Mouse (Mus musculus): ENCODE measurements around the gene Ispd.
A peak's percentile ranks its signal among the peaks of the same experiment; 100 is the strongest.

The Ispd gene

GRCm38 (mm10) chr12:36570414-36571095 lies 189.3 kb downstream of the Ispd start:
- no peak for DNase-seq

GRCm38 (mm10) chr12:36584828-36585227 lies 203.6 kb downstream of the Ispd start:
- no peak for DNase-seq

GRCm38 (mm10) chr12:36597539-36598250 lies 216.4 kb downstream of the Ispd start:
- DNase-seq: no peak

DNA sequence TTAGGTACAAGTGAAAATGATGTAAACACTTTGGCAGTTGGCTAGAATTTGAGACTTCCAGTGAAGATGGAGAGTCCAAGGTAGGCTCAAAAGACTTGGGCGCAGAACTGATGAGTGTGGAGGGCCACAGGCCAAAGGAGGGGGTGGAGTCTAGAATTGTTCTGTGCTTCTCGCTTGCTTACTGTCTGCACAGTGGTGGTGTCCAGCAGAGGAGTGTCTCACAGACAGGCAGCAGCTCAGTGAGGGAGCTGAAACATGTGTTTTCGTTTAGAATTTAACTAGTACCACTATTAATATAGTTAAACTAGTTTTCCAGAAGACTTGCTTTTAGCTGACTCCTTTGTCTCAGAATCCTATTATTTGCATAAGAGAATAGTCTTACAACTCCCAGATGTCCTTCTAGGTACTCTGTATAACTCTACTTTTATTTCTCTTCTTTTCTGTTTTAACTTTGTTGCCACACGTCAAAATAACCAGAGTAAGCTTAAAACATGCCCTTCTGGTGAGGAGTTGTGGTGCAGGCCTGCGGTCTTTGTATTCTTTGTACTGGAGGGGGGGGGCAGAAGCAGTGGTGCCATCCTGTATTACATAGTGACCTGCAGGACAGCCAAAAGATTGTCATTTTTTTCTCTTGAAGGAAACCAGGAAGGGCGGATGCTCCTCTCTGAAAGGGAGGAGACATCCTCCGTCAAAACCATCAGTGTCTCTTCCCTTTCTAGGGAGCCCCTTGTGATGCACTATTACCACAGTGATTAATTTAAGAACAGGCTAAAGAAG lies 240.9 kb downstream of the Ispd start:
- no peak for DNase-seq

DNA sequence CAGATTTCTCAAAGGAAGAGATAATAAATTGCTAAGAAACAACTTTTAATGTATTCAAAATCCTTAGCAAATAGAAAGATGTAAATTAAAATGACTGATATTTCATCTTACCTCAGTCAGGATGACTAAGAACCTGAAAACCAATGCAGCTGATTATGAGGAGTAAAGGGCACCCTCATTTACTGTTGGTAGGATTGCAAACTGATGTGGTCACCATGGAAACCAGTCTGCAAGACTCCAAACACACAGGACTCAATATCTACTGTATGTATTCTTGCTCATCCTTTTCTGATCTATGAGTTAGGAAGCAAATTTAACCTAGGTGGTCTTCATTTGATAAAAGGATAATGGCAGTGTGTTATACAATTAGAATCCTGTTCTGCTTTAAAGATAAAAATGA lies 246.0 kb downstream of the Ispd start:
- no peak for DNase-seq

- no peak for DNase-seq
These were observed 251.2 kb downstream of the Ispd start for GRCm38 (mm10) chr12:36632427-36632826.

- DNase-seq: no peak
These were observed 266.3 kb downstream of the Ispd start for GRCm38 (mm10) chr12:36647514-36647913.

- DNase-seq: peak; percentile 28
These were observed 281.2 kb downstream of the Ispd start for GRCm38 (mm10) chr12:36662496-36662895.

DNA sequence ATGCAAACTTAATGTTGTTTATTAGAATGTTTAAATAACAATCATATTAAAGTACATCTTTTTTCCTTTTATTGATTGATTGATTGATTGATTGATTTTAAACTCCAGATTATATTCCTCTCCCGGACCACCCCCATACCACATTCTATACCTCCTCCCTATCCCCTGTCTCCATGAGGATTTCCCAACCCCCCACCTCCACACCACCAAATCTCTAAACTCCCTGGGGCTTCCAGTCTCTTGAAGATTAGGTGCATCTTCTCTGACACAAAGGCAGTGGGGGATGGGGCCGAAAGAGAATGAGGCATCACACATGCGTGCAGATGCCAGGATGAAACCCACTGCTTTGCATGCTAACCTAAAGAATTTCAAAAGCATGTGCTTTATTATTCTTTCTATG lies 283.5 kb downstream of the Ispd start:
- no peak for DNase-seq

- no peak for DNase-seq
These were observed 285.5 kb downstream of the Ispd start for GRCm38 (mm10) chr12:36666771-36667170.

DNA sequence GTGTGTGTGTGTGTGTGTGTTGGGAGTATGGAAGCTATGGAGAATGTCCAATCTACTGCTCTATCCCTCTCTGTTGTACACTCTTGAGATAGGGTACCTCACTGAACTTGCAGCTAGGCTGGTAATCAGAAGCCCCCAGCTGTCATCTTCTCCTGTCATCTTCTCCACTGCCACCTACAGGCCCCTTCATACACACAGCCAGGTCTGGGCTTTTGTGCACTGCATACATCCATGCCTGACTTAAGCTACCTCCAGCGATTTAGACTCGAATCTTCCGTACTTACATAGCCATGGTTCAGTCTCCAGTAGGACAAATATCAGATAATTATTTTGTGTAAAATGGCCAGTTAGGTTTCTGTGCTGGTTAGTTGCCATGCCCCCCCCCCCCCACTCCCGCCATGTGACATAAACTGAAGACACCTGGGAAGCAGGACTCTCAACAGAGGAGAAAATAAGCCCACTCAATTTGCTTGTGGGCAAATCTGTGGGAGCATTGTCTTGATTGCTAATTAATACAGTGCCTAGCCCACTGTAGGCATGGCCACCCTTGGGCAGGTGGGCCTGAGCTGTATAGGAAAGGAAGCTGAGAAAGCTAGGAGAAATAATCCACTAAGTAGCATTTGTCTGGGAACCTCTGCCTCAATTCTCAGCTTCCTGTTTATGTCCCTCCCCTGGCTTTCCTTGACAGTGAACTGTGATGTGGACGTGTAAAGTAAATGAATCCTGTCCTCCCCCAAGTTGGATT lies 289.1 kb downstream of the Ispd start:
- no peak for DNase-seq

- peak; percentile 16 for DNase-seq
These were observed 289.8 kb downstream of the Ispd start for GRCm38 (mm10) chr12:36670915-36671579.

DNA sequence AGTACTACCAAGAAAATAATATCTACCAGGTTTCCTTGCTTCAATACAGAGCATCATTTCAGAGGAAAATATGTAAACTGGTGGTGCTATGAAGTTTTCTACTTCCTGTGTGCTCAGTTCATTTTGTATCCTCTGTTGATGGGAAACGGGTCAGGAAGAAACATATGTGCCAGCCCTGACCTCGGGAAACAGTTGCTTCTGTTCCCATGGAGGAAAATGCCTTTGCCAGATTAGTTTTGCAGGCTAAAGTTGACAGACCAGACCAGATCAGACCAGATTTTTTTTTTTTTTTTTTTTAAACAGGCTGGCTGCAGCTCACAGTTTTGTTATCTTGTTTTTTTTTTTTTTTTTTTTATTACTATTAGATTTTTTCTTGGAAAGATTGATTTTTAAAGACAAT lies 293.2 kb downstream of the Ispd start:
- DNase-seq: no peak

DNA sequence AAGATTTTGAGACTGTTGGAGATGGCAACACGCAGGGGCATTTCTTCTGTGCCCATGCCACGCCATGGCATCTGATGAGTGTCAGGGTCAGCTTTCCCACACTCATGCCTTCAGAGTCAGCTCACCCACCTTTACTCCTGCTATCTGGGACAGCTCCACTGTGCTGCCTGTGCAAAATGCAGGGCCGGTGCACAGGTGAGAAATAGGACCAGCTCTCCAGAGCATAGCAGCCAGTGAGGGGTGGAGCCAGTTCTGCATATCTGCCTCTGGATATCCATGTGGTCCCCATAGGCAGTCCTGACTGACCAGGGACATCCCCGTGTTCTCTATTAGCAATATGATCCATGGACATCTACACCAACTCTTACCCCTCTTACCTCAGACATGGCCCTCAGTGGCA lies 297.0 kb downstream of the Ispd start:
- no peak for DNase-seq

DNA sequence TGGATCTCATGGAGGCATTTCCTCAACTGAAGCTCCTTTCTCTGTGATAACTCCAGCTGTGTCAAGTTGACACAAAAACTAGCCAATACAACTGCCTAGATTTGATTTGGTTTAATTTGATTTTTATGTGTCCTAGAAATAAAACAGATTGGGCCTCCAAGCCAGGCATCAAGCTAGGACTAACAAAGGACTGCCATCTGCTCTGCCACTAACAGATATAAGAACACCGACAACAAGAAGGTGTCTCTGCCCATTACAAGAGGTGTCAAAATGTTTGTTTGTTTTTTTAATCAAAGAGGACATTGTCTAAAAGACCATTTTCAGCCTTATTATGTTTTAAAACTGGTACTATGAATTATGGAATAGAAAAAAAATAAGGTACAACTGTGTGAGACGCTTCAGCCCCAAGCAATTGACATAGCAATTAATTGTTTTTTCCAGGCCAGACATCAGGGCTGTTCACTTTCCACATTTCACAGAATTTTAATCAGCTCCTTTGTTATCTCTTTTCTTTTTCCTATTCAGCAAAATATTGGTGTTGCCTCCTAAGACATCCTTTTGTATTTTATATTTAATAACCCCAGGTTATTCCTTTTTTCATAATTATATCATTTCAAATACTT lies 299.7 kb downstream of the Ispd start:
- no peak for DNase-seq

DNA sequence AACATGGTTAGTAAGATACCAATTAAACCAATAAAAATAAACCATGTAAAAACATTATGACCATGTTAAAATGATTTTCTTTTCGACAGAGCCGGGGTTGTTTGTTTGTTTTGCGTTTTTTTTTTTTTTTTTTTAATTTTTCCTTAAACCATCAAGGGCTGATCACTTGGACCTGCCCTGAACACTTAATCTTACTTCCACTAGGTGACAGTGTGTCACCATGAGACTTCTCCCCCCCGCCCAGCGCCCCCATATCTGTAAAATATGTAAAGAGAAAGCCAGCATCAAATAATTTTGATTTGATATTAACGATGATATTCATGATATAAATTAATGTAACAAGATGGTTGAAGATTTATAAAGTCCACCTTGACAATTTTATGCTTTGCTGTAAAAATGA lies 300.5 kb downstream of the Ispd start:
- DNase-seq: no peak

- DNase-seq: no peak
These were observed 312.8 kb downstream of the Ispd start for GRCm38 (mm10) chr12:36694072-36694471.

DNA sequence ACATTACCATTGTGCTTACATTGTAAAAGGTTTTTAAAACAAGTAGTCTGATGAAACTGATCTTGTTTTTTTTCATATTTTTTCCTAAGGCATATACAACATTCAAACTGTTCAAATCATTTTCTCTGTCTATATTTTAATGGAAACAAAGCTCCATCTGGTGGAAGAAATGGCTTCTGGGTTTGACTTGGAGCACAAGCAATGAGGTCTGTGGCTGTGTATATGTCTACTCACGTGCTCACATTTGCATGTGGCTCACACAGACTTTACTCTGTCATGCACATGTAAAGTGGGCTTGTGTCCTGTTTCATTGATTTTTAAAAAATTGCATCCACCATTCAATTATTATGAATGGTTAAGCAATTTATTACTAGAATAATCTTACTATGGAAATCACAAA lies 323.1 kb downstream of the Ispd start:
- DNase-seq: peak; percentile 2

DNA sequence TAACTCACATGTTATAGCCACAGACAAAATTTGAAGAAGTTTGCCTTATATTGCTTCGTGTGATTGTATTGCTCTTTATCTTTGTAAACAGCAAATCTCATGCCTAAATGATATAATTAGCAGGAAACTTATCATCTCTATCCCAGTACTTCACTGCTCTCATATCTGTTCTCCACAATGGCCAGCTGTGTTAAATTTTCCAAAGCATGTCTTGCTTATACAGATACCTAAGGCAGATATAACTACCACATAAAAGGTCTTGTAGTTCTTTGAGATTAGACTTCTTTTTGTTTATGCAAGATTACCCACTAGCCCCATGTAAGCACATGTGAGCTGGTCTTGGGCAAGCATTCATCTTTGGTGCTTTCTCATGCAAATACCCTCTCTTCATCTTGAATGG lies 327.6 kb downstream of the Ispd start:
- DNase-seq: no peak

DNA sequence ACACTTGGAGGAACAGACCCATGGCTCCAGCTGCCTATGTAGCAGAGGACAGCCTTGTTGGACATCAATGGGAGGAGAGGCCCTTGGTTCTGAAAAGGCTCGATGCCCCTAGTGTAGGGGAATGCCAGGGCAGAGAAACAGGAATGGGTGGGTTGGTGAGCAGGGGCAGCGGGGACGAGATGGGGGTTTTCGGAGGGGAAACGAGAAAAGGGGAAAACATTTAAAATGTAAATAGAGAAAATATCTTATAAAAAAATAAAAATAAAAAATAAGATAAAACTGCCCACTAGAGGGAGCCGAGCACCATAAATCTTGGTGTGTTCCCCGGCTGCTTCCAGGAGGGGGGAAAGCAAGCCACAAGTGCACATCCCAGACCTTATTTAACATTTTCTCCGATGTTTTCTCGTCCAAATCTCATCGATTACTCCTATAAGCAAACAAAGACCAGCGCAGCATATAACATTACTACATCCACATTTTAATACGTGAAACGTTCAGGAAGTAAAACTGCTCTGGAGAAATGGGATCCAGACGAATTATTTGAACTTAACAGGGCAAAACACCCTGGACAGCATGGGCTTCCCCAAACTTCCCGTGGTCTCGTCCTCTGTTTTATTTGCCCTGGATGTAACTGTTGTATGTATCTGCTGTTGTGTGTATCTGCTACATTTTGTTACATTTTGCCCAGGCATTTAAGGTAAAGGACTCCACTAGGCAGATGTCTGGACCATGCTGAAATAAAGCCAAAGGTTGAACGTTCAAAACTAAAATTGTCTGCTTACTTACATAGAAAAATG lies 332.8 kb downstream of the Ispd start:
- peak; percentile 8 for DNase-seq

DNA sequence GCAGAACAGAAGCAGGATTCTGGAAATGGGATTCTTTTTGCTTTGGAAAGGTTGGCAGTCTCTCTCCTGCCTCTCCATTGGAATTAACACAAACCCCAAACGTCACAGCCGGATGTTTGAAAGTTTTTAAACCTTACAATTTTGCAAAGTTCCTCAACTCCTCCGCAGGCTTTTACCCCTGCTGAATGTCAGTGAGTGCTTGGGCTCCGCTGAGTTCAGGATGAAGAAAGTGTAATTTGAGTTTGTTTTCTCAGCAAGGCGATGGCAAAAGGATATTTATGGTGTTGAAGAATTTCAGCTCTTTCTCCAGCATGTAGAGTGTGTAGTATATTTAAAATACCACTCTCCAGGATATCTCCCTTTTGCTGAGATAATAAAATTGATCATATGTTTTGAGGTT lies 336.3 kb downstream of the Ispd start:
- DNase-seq: no peak
